Mouse (Mus musculus) mouse embryonic stem cell (cell line): Measurements from ENCODE around the gene Wdr66.

Experiments used
- in situ Hi-C, 2 experiments: fragments of 300-500 bp; cut with MboI; formaldehyde crosslinking; loops; 1 replicate in 1 of 2; 3 replicates in 1 of 2; pipeline ENCODE4 v1.14.3; 2019 to 2020; ENCODE audit warnings: low sequenced_read_pairs in 2 of 2, low pct_unique_long_range_greater_than_20kb in 1 of 2, mixed read lengths in 1 of 2; ENCODE audit not compliant: unreplicated experiment in 1 of 2

Gene Wdr66

GRCm38 (mm10) chr5:123301780-123302521, 50.0 kb downstream of the Wdr66 start:
- in situ Hi-C loops = no loop called here

- in situ Hi-C loops = no loop called here
Observed at GRCm38 (mm10) chr5:123307630-123308282, 55.9 kb downstream of the Wdr66 start.

- in situ Hi-C loops = no loop called here
Observed at GRCm38 (mm10) chr5:123309816-123310215, 57.9 kb downstream of the Wdr66 start.

GRCm38 (mm10) chr5:123310221-123310620, 58.3 kb downstream of the Wdr66 start:
- in situ Hi-C loops = no loop called here

GRCm38 (mm10) chr5:123313058-123313630, 61.2 kb downstream of the Wdr66 start:
- in situ Hi-C loops = no loop called here

- in situ Hi-C loops = no loop called here
Observed at GRCm38 (mm10) chr5:123313851-123314380, 62.0 kb downstream of the Wdr66 start.

- in situ Hi-C loops = no loop called here
Observed at GRCm38 (mm10) chr5:123315219-123315866, 63.4 kb downstream of the Wdr66 start.

GRCm38 (mm10) chr5:123317992-123318391, 66.1 kb downstream of the Wdr66 start:
- in situ Hi-C loops = no loop called here

- in situ Hi-C loops = no loop called here
Observed at GRCm38 (mm10) chr5:123320136-123320535, 68.2 kb downstream of the Wdr66 start.

- in situ Hi-C loops = no loop called here
Observed at GRCm38 (mm10) chr5:123324242-123324641, 72.3 kb downstream of the Wdr66 start.

- in situ Hi-C loops = no loop called here
Observed at GRCm38 (mm10) chr5:123326006-123326750, 74.3 kb downstream of the Wdr66 start.

- in situ Hi-C loops = no loop called here
Observed at GRCm38 (mm10) chr5:123326751-123327148, 74.8 kb downstream of the Wdr66 start.

- in situ Hi-C loops = no loop called here
Observed at GRCm38 (mm10) chr5:123327686-123328085, 75.8 kb downstream of the Wdr66 start.

- in situ Hi-C loops = no loop called here
Observed at GRCm38 (mm10) chr5:123333566-123333965, 81.7 kb downstream of the Wdr66 start.

- in situ Hi-C loops = no loop called here
Observed at GRCm38 (mm10) chr5:123336205-123336961, 84.5 kb downstream of the Wdr66 start.

GRCm38 (mm10) chr5:123338463-123338862, 86.6 kb downstream of the Wdr66 start:
- in situ Hi-C loops = no loop called here

GRCm38 (mm10) chr5:123343707-123344627, 92.1 kb downstream of the Wdr66 start, which contains the start of gene Bcl7a:
Bcl7a (plus strand) TSS chr5:123343834.
- in situ Hi-C loops = no loop called here
